Mouse (Mus musculus) embryonic facial prominence, embryonic 14.5 days (tissue): ENCODE measurements at regions not wholly inside any gene's neighbourhood (a gene's known extent, or its start where the extent isn't known, plus 50 kb on each side); places are given as distances from the start of the nearest gene placed in this dataset.

Source experiments
- ATAC-seq: fragments of 200-750 bp; cut with Nextera tagmentation; 2 replicates; pipeline ENCODE4 v1.8.0; 2017; ENCODE audit warnings: low read depth, moderate number of reproducible peaks, moderate TSS enrichment
- DNase-seq: peaks from one replicate; pipeline ENCODE4 v3.0.0-alpha.2; 2015; ENCODE audit warnings: low spot score
- H3K27ac ChIP-seq: fragments of 300-500 bp; sonication (generic); replicated peaks from 2 replicates; pipeline ENCODE4 v1.5.1; 2014; ENCODE audit warnings: low read depth, mild to moderate bottlenecking, low read length, moderate library complexity
- H3K27me3 ChIP-seq: fragments of 300-500 bp; sonication (generic); replicated peaks from 2 replicates; pipeline ENCODE4 v1.6.1; 2014; ENCODE audit warnings: low read length; ENCODE audit not compliant: control insufficient read depth, insufficient read depth
- H3K36me3 ChIP-seq: fragments of 300-500 bp; sonication (generic); 2 replicates; pipeline ENCODE4 v1.6.1; 2014; ENCODE audit warnings: low read length, mixed read lengths; ENCODE audit not compliant: control insufficient read depth, insufficient read depth
- H3K4me1 ChIP-seq: fragments of 300-500 bp; sonication (generic); 2 replicates; pipeline ENCODE4 v1.6.1; 2014; ENCODE audit warnings: antibody characterized with exemption, low read length; ENCODE audit not compliant: control insufficient read depth, insufficient read depth
- H3K4me2 ChIP-seq: fragments of 300-500 bp; sonication (generic); 2 replicates; pipeline ENCODE4 v1.6.1; 2014; ENCODE audit warnings: low read depth, mild to moderate bottlenecking, low read length, moderate library complexity, mixed read lengths
- H3K4me3 ChIP-seq: fragments of 300-500 bp; sonication (generic); 2 replicates; pipeline ENCODE4 v1.5.1; 2014; ENCODE audit warnings: low read depth, mild to moderate bottlenecking, low read length
- H3K9ac ChIP-seq: fragments of 300-500 bp; sonication (generic); 2 replicates; pipeline ENCODE4 v1.6.1; 2014; ENCODE audit warnings: low read depth, mild to moderate bottlenecking, low read length, moderate library complexity, mixed read lengths
- H3K9me3 ChIP-seq: fragments of 300-500 bp; sonication (generic); 2 replicates; pipeline ENCODE4 v1.6.1; 2016; ENCODE audit warnings: low read length; ENCODE audit not compliant: control insufficient read depth
- WGBS: fragments of 180-500 bp; shearing (Covaris S2); extraction: QIAGEN DNeasy Blood & Tissue Kit; methylation state at CpG from one replicate; pipeline ENCODE4 v1.1.7; 2014; 5-methylcytosine and 5-hydroxymethylcytosine counted together

- no peak for DNase-seq
- no peak for ATAC-seq
- Histone ChIP-seq H3K4me1 (no peaks in the 10 kb centered on the region), H3K9me3 (no peaks in the 10 kb centered on the region), H3K36me3 (no peaks in the 10 kb centered on the region), H3K27ac (no peak overlapping the region), H3K4me3 (no peak overlapping the region), H3K9ac (no peak overlapping the region), H3K4me2 (no peak overlapping the region), H3K27me3 (no peaks in the 10 kb centered on the region)
- WGBS, result 79% methylated on average over 5 of the region's 5 CpGs
Measured at GRCm38 (mm10) chr16:87295727-87296126, 58.3 kb upstream of the N6amt1 start.

- DNase-seq (no peak), ATAC-seq (no peak)
- no peaks in the 10 kb centered on the region for H3K4me1 ChIP-seq
- WGBS, result 82% methylated on average over 1 of the region's 1 CpGs
- H3K9ac ChIP-seq, result no peak overlapping the region
- H3K27ac ChIP-seq, result no peak overlapping the region
- no peaks in the 10 kb centered on the region for H3K36me3 ChIP-seq
- no peaks in the 10 kb centered on the region for H3K27me3 ChIP-seq
- no peak overlapping the region for H3K4me3 ChIP-seq
- no peaks in the 10 kb centered on the region for H3K9me3 ChIP-seq
- H3K4me2 ChIP-seq, result no peak overlapping the region
Measured at GRCm38 (mm10) chr16:87292826-87293225, 61.2 kb upstream of the N6amt1 start.

- Histone ChIP-seq H3K9me3 (no peaks in the 10 kb centered on the region), H3K4me3 (no peak overlapping the region), H3K4me1 (no peaks in the 10 kb centered on the region), H3K9ac (no peak overlapping the region), H3K36me3 (no peaks in the 10 kb centered on the region), H3K27me3 (no peaks in the 10 kb centered on the region), H3K27ac (no peak overlapping the region), H3K4me2 (no peak overlapping the region)
- ATAC-seq (no peak), DNase-seq (no peak)
- WGBS, result 68% methylated on average over 2 of the region's 2 CpGs
Measured at GRCm38 (mm10) chr16:87291716-87292115, 62.3 kb upstream of the N6amt1 start.

DNA sequence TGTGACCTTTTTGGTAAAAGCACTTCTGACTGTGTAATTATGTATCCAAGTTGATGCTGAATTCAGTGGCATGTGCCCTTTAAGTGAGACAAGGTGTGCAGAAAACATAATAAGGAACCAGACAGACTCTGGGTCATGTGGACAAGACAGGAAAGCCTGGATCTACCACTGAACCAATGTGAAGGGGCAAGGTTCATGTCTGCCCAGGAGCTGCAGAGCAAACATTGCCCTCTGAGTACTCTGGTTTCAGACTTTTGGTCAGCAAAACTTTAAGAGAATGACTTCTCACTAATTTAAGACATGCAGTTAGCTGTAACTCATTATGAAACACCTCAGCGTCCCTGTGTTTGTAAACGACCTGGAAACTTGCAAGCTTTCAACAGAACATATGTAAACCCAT is 68.3 kb upstream of the N6amt1 start:
- no peaks in the 10 kb centered on the region for H3K9me3 ChIP-seq
- no peaks in the 10 kb centered on the region for H3K4me1 ChIP-seq
- H3K4me3 ChIP-seq, result no peak overlapping the region
- H3K36me3 ChIP-seq, result no peaks in the 10 kb centered on the region
- no peak overlapping the region for H3K4me2 ChIP-seq
- DNase-seq (no peak), ATAC-seq (no peak)
- no peak overlapping the region for H3K27ac ChIP-seq
- 66% methylated on average over 2 of the region's 2 CpGs for WGBS
- H3K9ac ChIP-seq, result no peak overlapping the region
- H3K27me3 ChIP-seq, result no peaks in the 10 kb centered on the region

GRCm38 (mm10) chr16:87284835-87285510 is 69.0 kb upstream of the N6amt1 start:
- H3K9me3 ChIP-seq, result no peaks in the 10 kb centered on the region
- H3K4me2 ChIP-seq, result no peak overlapping the region
- H3K27ac ChIP-seq, result no peak overlapping the region
- no peaks in the 10 kb centered on the region for H3K36me3 ChIP-seq
- H3K9ac ChIP-seq, result no peak overlapping the region
- H3K27me3 ChIP-seq, result no peaks in the 10 kb centered on the region
- H3K4me1 ChIP-seq, result no peaks in the 10 kb centered on the region
- ATAC-seq (no peak), DNase-seq (no peak)
- H3K4me3 ChIP-seq, result no peak overlapping the region
- WGBS, result 55% methylated on average over 7 of the region's 7 CpGs

DNA sequence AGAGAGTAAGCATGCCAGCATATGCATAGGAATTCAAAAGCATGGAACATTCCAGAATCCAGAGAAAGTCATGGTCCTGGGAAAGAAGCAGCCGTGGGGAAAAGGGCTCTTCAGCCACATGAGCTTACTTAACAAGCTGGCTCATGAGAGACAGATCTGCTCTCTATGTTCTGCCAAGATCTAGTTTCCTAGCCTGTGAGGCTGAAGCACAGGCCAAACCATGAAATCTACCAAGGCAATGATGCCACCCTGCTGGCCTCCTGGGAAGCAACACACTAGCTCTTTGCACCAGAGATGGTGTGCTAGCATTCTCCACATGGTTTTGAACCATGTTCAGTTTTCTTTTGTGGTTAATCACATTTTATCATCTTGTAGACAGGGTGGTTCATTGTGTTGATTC is 75.5 kb upstream of the N6amt1 start:
- Histone ChIP-seq H3K4me3 (no peak overlapping the region), H3K27ac (no peak overlapping the region), H3K4me2 (no peak overlapping the region), H3K27me3 (no peaks in the 10 kb centered on the region), H3K9ac (no peak overlapping the region), H3K9me3 (no peaks in the 10 kb centered on the region), H3K36me3 (no peaks in the 10 kb centered on the region), H3K4me1 (no peaks in the 10 kb centered on the region)
- ATAC-seq, result no peak
- 36% methylated on average over 1 of the region's 1 CpGs for WGBS
- DNase-seq, result no peak

GRCm38 (mm10) chr16:87272363-87272762 is 81.6 kb upstream of the N6amt1 start:
- no peak overlapping the region for H3K4me2 ChIP-seq
- H3K9me3 ChIP-seq, result no peaks in the 10 kb centered on the region
- no peaks in the 10 kb centered on the region for H3K4me1 ChIP-seq
- WGBS, result 86% methylated on average over 5 of the region's 5 CpGs
- H3K9ac ChIP-seq, result no peak overlapping the region
- ATAC-seq, result no peak
- H3K36me3 ChIP-seq, result no peaks in the 10 kb centered on the region
- DNase-seq, result no peak
- H3K4me3 ChIP-seq, result no peak overlapping the region
- no peak overlapping the region for H3K27ac ChIP-seq
- no peaks in the 10 kb centered on the region for H3K27me3 ChIP-seq

- Histone ChIP-seq H3K4me1 (0 out of 2 replicates have a peak, but pooled peaks cover 3% of the 10 kb centered on the region), H3K27me3 (no peaks in the 10 kb centered on the region), H3K27ac (no peak overlapping the region), H3K9ac (no peak overlapping the region), H3K9me3 (no peaks in the 10 kb centered on the region), H3K4me3 (no peak overlapping the region), H3K36me3 (no peaks in the 10 kb centered on the region), H3K4me2 (no peak overlapping the region)
- no peak for DNase-seq
- 75% methylated on average over 9 of the region's 9 CpGs for WGBS
- ATAC-seq, result no peak
Measured at GRCm38 (mm10) chr16:87267954-87268804, 85.8 kb upstream of the N6amt1 start.
